Mouse (Mus musculus): ENCODE data around the gene Focad.

DNA sequence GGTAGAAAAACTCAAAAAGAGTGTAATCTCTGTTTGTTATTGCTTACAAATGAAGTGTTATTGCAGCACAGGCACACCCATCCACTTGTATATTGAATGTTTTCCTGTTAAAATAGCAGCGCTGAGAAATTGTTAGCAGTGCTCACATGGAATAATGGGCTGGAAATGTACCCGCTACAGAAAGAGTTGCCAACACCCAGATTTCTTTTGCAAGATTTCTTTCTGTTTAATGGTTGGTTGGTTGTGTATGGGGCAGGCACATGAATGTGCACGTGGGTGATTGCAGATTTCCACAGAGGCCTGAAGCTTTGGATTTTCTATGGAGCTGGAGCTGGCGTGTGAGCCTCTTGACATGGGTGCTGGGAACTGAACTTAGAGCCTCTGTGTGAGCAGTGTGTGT is 151.1 kb downstream of the Focad start:
- TF ChIP-seq HCFC1 (IDR thresholded peaks at IDR 0.05; ENCODE audit: borderline replicate concordance, insufficient read depth, low read length): no peak
- TF ChIP-seq ZNF384 (IDR thresholded peaks at IDR 0.05; ENCODE audit: low read depth, low read length): no peak
- no peak for TF ChIP-seq CHD2 (IDR thresholded peaks at IDR 0.05; ENCODE audit: low read depth, low read length)
- no peak for TF ChIP-seq MAFK (IDR thresholded peaks at IDR 0.05; ENCODE audit: insufficient read depth, low read depth, low read length)
- TF ChIP-seq ZC3H11A (IDR thresholded peaks at IDR 0.05; ENCODE audit: borderline replicate concordance, low read depth, low read length): no peak
